Mouse (Mus musculus) frontal cortex, adult 2 months (tissue): ENCODE measurements at regions not wholly inside any gene's neighbourhood (a gene's known extent, or its start where the extent isn't known, plus 50 kb on each side); places are given as distances from the start of the nearest gene placed in this dataset.

Experiments
- DNase-seq, 2 experiments: peaks; one replicate each; pipeline ENCODE4 v3.0.0; 2022; ENCODE audit warnings: low spot score in 1 of 2; ENCODE audit errors: extremely low spot score in 1 of 2

DNA sequence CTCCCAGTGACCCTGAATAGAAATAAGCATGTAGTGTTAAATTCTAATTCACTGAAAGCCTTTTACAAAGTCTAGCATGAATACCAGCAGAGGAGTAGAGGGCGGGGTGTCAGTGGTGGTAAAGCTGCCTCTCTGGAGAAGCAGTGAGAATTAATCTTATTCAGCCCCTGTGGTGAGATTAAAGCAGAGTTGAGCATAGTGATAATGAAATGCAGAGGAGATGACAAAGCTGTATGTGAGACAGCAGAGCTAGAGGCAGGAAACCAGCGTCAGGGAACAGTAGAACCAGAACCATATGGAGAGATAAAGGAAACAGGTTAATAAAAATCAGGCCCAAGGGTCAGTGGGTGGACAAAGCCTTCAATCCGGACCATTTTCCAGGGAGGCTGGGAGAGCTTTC is 1827.2 kb downstream of the Poteg start:
- DNase-seq, result peak in 1 of 2 experiments; percentile 4

DNA sequence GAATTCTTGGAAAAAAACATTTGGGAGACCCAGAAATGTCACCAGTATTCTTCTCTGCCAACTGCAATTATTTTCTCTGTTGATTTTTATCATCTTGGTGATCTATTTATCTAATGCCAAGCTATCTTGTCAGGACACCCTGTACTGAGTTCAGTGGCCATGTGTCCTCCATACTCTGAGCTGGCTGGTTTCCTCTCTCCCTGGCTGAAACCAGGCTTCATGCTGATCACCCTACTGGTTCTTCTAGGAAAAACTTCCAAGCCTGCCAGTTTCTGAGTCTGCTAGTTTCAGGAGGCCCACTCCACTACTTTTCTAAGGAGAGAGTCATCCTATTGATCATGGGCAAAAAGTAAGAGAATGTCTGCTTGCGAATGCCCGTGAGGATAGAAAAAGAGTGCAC is 1831.2 kb downstream of the Poteg start:
- no peak for DNase-seq

DNA sequence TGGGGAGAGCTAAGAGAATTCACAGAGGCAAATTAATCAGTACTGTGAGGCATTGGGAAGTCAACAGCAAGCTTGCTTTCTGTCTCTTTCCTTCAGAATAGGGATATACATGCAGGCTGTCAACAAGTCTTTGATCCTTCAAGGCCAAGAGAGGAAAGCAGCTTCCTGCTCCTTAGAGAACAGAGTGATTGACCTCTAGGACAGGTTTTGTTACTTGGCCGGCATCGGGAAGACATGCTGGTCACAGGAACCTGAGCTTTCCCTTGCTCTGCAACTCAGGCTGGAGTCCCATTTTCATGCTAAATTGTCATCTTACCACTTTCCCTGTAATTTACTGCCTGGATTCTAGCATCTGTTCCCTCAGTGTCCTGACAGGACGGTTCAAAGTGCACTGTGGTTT is 1831.8 kb downstream of the Poteg start:
- no peak for DNase-seq

DNA sequence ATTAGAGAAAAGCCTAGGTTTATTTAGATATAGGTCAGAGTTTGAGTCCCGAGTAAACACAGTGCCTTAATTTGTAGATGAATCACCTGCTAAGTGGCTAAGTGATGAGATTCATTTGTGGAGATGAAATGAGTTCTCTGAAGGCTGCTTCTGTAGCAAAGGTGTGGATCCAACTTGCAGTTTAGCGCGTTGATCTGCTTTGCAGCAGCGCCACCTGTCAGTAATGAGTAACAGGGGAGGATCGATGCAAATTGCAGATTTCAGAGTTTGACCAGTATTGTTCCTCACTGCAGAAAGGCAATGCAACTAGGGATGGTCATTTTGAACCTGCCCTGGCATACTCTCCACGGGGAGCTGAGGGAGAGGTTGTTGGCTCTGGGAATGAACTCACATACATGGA is 1842.9 kb downstream of the Poteg start:
- peak; percentile 17 to 73 for DNase-seq
